Mouse (Mus musculus): Measurements from ENCODE around the gene Chmp5.

GRCm38 (mm10) chr4:40921288-40921687, 26.9 kb upstream of the Chmp5 start:
- TF ChIP-seq CTCF (IDR thresholded peaks at IDR 0.05; ENCODE audit: low read depth) (no peak), EP300 (IDR thresholded peaks at IDR 0.05; ENCODE audit: low read depth) (no peak)

All from liver, postnatal 0 days (tissue).